Mouse (Mus musculus): ENCODE results near the gene Samd13.

The Samd13 gene

GRCm38 (mm10) chr3:146661907-146662306, 23.5 kb downstream of the Samd13 start:
- DNase-seq = no peak

- DNase-seq = no peak
These were observed 24.4 kb downstream of the Samd13 start for GRCm38 (mm10) chr3:146661001-146661400.

GRCm38 (mm10) chr3:146659321-146659720, 26.1 kb downstream of the Samd13 start:
- no peak for DNase-seq

GRCm38 (mm10) chr3:146658061-146658639, 27.2 kb downstream of the Samd13 start:
- DNase-seq = no peak

DNA sequence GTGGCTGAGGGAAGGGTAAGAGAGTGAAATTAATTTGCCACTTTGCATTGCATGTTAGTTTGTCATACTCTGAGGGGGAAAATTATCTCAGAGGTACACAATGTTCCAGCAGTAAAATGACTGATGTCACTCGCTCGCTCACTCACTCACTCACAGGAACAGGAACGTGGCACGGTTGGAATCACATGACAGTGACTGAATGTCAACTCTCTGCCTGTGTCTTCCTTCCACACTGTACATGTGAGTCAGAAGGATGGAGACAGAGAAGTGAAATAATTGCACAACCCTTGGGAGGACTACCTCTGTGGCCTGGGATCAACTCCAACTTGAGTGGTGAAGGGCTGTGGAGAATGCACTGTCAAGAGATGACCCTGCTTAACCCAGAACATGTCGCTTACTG, 28.0 kb downstream of the Samd13 start:
- DNase-seq = no peak

DNA sequence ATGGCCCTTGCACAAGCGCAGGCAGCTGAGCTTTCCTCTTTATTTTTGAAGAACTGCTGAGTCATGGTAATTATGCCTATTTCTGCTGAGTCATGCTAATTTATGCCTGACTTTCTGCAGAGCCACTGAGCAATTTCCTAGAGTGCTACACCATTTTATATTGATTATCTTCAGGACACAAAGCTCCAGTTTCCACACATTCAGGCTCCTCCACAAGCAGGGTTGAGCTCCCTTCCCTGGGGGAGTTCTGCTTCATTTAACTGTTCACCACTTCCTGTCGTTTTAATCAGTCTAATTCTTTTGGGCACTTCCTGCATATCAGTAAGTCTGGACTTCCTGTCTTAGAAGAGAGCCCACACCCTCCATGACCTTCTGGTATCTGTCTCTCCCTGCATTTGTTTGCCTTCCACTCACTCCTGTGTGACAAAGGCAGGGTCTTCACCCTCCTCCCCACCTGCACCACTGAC, 30.2 kb downstream of the Samd13 start:
- DNase-seq = no peak

- DNase-seq = no peak
These were observed 31.7 kb downstream of the Samd13 start for GRCm38 (mm10) chr3:146653692-146654091.

DNA sequence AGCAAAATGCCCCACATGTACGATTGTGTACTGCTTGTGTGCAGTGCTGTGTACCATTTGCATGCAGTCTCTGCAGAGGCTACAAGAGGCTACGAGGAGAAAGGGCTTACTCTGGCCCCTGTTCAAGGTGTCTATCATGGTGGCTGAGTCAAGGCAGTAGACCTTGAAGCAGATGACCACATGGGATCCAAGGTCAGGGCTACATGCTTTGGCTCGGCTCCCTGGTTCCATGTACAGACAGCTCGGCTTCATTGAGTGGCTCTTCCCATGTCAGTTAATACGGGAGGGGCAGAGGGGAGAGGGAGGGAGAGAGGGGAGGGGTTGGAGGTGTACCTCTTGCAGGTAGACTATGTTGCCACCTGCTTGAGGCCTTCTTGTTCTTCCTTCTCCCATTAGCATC, 33.0 kb downstream of the Samd13 start:
- DNase-seq = no peak

DNA sequence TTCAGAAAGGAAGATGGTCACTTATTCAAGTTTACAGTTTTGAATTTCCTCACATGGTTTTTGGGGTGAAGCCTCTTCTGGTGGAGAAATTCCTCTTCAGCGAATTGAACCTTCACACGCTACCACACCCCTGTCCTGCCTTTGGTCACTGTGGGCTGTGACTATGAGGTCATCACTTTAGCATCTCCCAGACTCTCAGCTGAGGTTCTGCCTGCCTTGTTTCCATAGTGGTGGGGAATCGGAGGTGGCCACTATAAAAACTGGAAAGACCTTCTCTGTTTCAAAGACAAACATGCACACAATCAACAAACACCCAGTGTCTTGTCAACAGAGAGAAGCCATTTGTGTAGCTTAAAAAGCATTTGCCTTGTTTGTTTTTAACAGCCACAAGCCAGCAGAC, 34.2 kb downstream of the Samd13 start, which contains the start of gene 4930503B20Rik:
Gene 4930503B20Rik (minus strand): TSS at position 101 of the 400 bp plus-strand sequence.
- no peak for DNase-seq

DNA sequence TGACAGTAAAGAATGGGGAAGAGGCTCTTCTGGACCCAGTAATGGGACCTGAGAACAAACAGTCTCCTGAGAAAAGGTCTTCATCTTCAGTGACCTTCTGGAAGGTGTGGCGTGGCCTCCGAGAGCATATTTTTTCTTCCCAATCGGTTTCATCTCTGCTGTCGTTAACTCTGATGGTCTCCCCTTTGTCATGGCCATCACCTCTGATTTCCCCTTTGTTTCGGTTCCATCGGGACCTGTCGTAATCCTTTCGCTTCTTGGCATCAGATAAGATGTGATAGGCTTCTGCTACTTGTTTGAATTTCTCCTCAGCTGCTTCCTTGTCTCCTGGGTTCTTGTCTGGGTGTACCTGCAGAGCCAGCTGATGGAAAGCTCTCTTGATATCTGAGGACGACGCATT, 34.7 kb downstream of the Samd13 start:
- no peak for DNase-seq

- DNase-seq = no peak
These were observed 36.0 kb downstream of the Samd13 start for GRCm38 (mm10) chr3:146649311-146649894.

DNA sequence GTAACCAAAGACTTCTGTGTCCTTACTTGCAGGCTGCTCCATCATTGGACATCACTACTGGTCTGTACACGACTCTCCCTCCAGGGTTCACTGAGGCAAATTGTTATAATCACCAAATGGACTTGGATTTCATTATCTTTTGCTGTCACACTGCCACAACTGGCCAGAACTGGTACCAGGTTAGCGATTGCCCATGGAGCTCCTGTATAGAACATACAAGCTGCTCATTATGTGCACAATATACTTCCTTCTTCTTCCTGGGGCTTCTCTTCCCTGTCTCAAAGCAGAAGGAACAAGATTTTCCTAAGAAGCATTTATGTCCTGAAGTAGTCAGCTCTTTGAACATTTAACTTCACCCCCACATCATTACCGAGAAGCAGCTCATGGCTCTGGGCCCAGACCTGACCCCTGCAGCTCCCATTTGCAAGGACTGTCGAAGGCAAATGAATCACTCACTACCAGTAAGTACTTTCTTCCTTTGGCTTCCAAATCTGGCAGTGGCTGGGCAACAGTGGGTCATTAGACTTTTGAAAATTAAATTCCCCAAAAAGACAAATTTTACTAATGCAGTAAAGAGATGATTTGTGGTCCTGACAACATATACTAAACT, 43.5 kb downstream of the Samd13 start:
- DNase-seq = no peak

GRCm38 (mm10) chr3:146632506-146632905, 52.9 kb downstream of the Samd13 start:
- DNase-seq = no peak

DNA sequence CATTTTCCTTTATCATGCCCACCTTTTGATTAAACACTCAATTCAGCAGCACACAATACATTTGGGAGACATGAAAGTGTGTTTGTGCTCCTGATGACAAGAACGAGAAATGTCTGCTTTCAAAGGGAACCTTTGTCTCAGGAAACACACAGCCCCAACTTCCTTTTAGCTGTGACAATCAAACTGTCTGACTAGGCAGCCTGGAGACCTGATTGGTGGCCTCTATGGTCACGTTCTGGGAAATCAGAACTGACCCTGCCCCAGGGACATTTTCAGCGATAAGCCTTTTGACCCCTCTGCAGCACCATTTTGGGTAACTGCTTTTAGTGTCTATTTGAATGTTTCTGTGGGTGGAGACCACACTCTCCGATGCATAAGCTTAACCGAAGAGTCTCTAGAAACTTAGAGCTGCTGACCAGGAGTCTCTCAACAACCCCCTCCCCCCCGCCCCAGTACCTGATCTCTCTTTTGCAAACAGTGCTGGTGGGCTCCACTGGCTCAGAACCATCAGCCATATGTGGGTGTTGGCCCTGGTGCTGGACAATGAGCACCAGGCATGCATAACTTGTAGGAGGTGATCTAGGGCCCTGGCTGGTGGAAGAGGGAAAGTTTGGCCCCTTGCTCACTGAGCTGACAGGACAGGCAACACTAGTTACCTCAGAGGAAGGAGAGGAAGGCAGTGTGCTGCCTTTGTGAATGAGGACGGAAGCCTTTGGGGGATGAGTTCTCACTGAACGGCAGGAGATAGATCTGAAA, 57.0 kb downstream of the Samd13 start:
- DNase-seq = no peak

DNA sequence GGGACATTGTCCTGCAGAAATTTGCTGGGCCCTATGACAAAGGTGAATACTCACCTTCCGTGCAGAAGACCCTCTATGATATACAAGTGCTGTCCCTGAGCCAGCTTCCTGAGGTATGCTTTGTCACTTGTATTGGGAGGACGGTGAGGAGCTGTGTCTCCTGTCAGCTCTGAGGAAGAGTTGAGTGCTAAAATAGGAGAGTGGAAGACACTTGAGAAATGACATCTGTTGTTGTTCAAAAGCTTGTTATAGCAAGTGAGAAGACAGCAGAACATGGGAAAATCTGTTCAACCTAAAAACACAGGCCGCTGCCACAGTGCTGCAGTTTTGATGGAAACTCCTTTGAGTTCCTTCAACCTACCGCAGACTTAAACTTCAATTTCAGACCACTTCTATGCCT, 59.6 kb downstream of the Samd13 start:
- DNase-seq = no peak

- DNase-seq = no peak
These were observed 63.4 kb downstream of the Samd13 start for GRCm38 (mm10) chr3:146621966-146622365.

GRCm38 (mm10) chr3:146620555-146621249, 64.7 kb downstream of the Samd13 start:
- no peak for DNase-seq

GRCm38 (mm10) chr3:146620101-146620500, 65.3 kb downstream of the Samd13 start:
- no peak for DNase-seq

GRCm38 (mm10) chr3:146618357-146618756, 67.0 kb downstream of the Samd13 start:
- DNase-seq = no peak

- DNase-seq = no peak
These were observed 67.4 kb downstream of the Samd13 start for GRCm38 (mm10) chr3:146617946-146618345.

DNA sequence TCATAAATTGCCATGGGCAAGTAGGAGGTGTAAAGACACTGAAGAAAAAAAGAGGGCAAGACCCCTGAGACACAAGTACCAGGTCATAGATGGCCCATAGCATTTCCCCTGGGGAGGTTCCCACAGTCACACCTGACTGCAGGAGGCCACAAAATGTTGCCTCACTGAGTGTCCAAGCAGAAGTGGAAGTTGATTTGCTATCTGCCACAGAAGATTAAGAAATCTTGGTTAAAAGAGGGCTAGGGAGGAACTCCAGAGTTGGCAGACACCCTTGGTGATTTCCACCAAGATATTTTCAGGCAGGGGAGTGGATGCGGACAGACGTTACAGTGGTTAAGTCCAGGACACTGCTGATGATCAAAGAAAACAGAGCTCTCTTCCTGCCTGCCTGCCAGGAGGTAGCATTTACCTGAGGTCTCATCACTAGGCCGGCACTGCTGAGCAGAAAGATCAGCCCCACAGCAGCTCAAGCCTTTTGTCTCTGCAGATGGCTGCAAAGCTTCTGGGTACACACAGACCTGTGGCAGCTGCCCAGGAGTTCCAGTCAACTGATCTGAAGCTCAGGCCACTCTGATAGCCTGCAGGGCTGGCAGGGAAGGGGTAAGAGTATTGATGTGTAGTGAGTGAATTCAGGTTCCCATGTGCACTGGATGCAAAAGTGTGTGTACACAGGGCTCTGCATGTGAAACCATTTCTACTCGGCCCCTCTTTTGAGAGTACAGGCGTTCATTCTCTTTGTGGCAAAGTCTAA, 68.7 kb downstream of the Samd13 start:
- no peak for DNase-seq

DNA sequence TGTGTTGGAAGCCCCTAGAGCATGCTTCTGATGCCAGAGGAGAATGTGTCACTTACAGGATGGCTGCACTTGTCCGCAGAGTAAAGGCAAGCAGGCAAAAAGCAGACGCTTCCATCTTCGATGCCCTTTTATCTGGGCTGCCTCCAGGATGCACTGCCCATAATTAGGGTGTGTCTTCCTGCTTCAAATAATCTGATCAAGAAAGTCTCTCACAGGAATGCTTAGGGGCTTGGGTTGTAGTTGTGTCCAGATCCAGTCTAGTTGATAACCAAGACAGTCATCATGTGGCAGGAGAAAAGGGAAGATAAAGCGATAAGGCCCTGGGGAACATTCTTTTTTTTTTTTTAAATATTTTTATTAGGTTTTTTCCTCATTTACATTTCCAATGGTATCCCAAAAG, 69.9 kb downstream of the Samd13 start, which contains the start of gene Dnase2b:
Gene Dnase2b (minus strand): TSS at position 101 of the 400 bp plus-strand sequence.
- no peak for DNase-seq

Data from thymus, postnatal 4 days (tissue).